Mouse (Mus musculus) cortical plate, adult 2 months (tissue): Measurements from ENCODE around the gene 1700016D06Rik. TPM values are rescaled to one million over a fixed set of nuclear protein-coding genes. Genes with fewer than 3 reads are reported as not detected.
A peak's percentile ranks its signal among the peaks of the same experiment; 100 is the strongest.

Experiments used
- H3K27ac ChIP-seq: fragments of 200-500 bp; 2 replicates; pipeline ENCODE4 v1.5.1; 2012; ENCODE audit warnings: low read length, control low read depth, inconsistent platforms; ENCODE audit not compliant: insufficient read depth
- H3K4me1 ChIP-seq: fragments of 200-500 bp; 2 replicates; pipeline ENCODE4 v1.6.1; 2011; ENCODE audit warnings: low read length; ENCODE audit not compliant: control insufficient read depth, insufficient read depth
- H3K4me3 ChIP-seq: fragments of 200-500 bp; 2 replicates; pipeline ENCODE4 v1.5.1; 2011; ENCODE audit warnings: mild to moderate bottlenecking, low read length, control low read depth; ENCODE audit not compliant: insufficient read depth
- CTCF ChIP-seq: fragments of 200-500 bp; IDR thresholded peaks from 2 replicates; pipeline ENCODE4 v1.5.1; 2011; ENCODE audit warnings: mild to moderate bottlenecking, control low read depth, low read length; ENCODE audit not compliant: insufficient read depth; ENCODE audit errors: extremely low read depth
- POLR2A ChIP-seq: fragments of 200-500 bp; IDR thresholded peaks from 2 replicates; pipeline ENCODE4 v1.6.1; 2011; ENCODE audit warnings: mild to moderate bottlenecking, low read length, control low read depth; ENCODE audit not compliant: insufficient read depth; ENCODE audit errors: extremely low read depth
- polyA plus RNA-seq: library from polyadenylated mRNA; depleted of rRNA; stranded (reverse); fragments of >200 nt; gene quantifications from 2 replicates; pipeline ENCODE4 v1.2.3, GENCODE M21; 2012

Gene 1700016D06Rik
- polyA plus RNA-seq, 1 experiment = not detected

DNA sequence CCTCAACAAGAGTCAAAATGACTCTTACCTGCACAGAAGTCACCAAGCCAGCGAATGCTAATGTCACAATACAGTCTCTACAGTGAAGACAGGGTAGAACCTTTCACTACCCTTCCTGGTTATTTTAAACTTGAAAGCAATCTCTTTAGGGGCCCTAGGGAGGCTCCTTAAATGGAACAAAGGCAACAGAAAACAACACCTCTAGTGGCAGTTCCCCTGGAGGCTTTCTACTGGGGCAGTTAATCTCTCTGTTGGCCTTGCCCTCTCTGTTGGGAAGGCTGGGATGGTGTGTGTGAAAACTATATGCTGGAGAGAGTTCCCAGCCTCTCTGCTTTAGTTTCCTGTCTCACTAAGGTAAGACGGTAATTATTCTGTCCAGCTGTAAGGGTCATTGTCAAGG, 60.3 kb downstream of the 1700016D06Rik start:
- no peak overlapping the region for H3K27ac ChIP-seq
- no peaks in the 10 kb centered on the region for H3K4me1 ChIP-seq
- no peak overlapping the region for H3K4me3 ChIP-seq
- TF ChIP-seq POLR2A (no peak), CTCF (no peak)

DNA sequence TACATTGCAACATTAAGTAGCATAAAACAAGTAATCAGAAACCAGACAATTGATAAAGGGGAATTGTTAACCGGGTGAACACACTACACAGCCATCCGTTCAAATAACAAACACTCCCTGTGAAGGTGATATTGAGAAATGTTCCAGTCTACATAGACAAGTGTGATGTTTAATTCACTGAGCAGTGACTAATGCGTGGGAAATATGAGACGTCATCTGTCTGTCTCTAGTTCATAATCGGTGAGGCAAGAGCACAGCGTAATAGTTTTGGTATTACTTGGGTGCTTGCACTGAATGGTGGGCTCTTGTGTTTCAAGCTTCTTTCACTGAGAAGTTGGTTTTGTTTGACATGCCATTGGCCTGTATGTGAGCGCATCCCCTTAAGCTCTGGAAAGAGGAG, 63.3 kb downstream of the 1700016D06Rik start:
- TF ChIP-seq CTCF = no peak
- no peak for TF ChIP-seq POLR2A
- H3K4me3 ChIP-seq = no peak overlapping the region
- H3K4me1 ChIP-seq = no peaks in the 10 kb centered on the region
- H3K27ac ChIP-seq = no peak overlapping the region

GRCm38 (mm10) chr8:11636324-11637057, 64.4 kb downstream of the 1700016D06Rik start:
- no peaks in the 10 kb centered on the region for H3K4me1 ChIP-seq
- peak overlapping the region; percentile 78 for H3K27ac ChIP-seq
- TF ChIP-seq POLR2A = no peak
- TF ChIP-seq CTCF = no peak
- peak overlapping the region; percentile 80 for H3K4me3 ChIP-seq

DNA sequence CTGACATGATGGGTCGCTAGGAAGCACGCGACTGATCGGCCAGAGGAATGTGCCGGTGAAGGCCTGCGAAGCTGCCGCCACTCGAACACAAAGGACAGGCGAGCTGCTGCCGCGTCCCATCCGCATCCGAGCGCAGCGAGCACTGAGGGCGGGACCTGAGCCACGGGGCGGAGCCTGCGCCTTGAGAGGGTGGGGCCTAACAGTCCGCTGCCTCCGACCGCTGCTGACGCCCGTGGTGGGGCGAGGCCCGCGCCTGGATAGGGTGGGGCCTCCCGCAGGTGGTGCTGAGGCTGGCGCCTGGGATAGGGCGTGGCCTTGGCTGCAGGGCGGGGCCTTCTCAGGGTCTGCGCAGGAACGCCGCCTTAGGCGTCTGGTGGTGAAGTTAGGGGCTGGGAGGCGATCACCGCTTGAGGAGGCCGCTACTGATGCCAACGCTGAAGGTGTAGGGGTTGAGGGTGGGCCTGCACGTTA, 65.2 kb downstream of the 1700016D06Rik start, which contains the start of gene Ankrd10:
TSS of gene Ankrd10 (minus strand) at position 147 of the 471 bp plus-strand sequence.
- TF ChIP-seq POLR2A (peak; percentile 91), CTCF (no peak)
- Histone ChIP-seq H3K27ac (peak within 1 kb of the TSS; percentile 88), H3K4me1 (no peaks in the 10 kb centered on the region), H3K4me3 (peak within 1 kb of the TSS; percentile 80)

- TF ChIP-seq CTCF (no peak), POLR2A (peak; percentile 15; the same call in 1 of the 2 replicates)
- Histone ChIP-seq H3K27ac (peak overlapping the region; percentile 88), H3K4me1 (no peaks in the 10 kb centered on the region), H3K4me3 (peak overlapping the region; percentile 80)
These were observed 65.8 kb downstream of the 1700016D06Rik start for GRCm38 (mm10) chr8:11635012-11635577.

DNA sequence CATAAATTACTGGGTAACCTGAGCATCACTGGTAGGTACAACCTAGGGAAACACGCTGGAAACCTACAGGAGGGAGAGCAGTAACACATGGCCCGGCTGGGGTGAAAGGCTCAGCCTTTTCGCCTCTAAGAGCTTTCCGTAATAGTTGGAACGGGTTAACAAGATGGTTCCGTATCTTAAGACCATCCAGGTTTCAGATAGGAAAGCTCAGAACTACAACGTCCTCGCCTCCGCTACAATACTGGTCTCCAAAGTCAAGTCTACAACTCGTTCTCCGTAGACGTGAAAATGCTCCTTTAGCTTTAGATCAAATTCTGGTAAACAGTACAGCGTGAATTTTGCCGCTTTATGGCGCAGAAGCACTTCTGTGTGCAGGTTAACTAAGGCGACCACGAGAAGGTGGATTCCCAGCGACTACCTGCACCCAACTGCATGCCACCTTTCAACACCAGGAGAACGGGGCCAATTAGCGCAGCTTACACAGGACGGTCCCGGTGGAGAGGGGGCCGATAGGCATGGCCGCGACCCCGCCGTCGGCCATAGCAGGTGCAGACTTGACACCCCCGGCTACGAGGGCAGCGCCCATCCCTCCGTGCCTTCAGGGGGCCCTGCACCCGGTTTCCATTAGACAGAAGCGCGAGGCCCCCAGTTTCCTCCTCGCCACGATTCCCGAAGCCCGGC, 66.4 kb downstream of the 1700016D06Rik start:
- H3K27ac ChIP-seq = peak overlapping the region; percentile 55; the same call in 1 of the 2 replicates
- peaks cover 3% of the 10 kb centered on the region; the same call in 1 of the 2 replicates for H3K4me1 ChIP-seq
- H3K4me3 ChIP-seq = peak overlapping the region; percentile 80
- TF ChIP-seq POLR2A (no peak), CTCF (no peak)

DNA sequence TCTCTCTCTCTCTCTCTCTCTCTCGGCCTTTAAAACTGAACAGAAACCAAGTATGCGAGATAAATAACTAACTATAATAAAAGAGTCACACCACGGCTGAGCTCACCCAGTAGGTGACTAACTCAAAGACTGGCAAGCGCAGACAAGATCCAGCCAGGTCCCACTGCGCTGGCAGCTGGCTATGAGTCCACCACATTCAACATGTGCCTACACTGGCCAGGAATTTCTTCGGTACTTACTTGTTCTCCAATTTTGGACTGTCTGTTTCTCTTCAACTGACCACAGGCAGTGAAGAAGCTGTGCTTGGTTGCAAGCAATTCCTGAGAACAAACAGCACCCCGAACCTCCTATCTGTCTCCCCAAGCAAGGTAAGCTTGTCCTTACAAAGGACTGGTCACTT, 67.4 kb downstream of the 1700016D06Rik start:
- no peak for TF ChIP-seq CTCF
- no peak for TF ChIP-seq POLR2A
- no peak overlapping the region for H3K4me3 ChIP-seq
- peaks cover 9% of the 10 kb centered on the region for H3K4me1 ChIP-seq
- H3K27ac ChIP-seq = no peak overlapping the region

GRCm38 (mm10) chr8:11632406-11632805, 68.5 kb downstream of the 1700016D06Rik start:
- no peak for TF ChIP-seq POLR2A
- TF ChIP-seq CTCF = no peak
- H3K4me3 ChIP-seq = no peak overlapping the region
- no peak overlapping the region for H3K27ac ChIP-seq
- peaks cover 13% of the 10 kb centered on the region for H3K4me1 ChIP-seq

- Histone ChIP-seq H3K27ac (no peak overlapping the region), H3K4me1 (peaks cover 13% of the 10 kb centered on the region), H3K4me3 (no peak overlapping the region)
- TF ChIP-seq POLR2A (no peak), CTCF (no peak)
These were observed 71.7 kb downstream of the 1700016D06Rik start for GRCm38 (mm10) chr8:11629206-11629605.

DNA sequence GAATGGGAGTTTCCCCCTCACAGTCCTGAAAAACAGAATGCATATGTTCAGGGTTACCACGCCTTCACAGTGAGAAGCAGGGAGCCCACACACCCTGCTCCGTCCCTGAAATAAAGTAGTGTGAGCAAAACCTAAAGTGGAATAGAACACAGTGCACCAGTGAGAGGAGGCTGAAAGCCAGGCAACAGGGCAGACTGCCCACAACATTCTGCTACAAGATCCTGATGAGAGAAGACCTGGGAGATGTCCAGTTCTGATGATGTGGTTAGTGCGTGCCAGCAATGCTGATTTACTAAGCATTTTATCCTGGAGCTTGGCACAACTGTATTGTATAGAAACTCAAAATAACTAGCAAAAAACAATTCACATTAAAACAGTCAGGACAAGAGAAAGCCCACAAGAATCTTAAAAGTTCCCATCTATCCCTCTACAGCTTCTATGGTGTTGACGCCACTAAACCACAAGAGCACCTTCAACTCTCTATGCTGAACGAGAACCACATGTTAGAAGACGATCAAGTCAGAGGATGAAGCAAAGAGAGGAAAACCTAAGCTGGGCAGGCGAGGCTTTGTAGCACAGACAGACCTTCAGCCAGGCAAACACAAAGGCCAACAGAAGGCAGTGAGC, 72.2 kb downstream of the 1700016D06Rik start:
- Histone ChIP-seq H3K4me3 (no peak overlapping the region), H3K27ac (no peak overlapping the region), H3K4me1 (peaks cover 13% of the 10 kb centered on the region)
- TF ChIP-seq POLR2A = no peak
- no peak for TF ChIP-seq CTCF
